Mouse (Mus musculus): ENCODE results near the gene Klf1.
A peak's percentile ranks its signal among the peaks of the same experiment; 100 is the strongest.

Gene Klf1

DNA sequence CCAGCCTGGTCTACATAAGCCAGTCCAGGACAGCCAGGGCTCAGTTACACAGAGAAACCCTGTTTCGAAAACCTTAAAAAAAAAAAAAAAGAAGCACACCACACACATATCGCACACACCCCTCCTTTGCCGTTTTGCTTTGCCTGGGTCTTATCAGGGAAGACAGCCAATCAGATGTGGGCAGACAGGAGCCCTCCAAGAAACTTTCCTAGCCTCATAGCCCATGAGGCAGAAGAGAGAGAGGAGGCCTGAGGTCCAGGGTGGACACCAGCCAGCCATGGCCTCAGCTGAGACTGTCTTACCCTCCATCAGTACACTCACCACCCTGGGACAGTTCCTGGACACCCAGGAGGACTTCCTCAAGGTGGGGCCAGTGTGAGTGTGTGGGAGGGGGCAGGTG is at the start of gene Klf1:
Gene Klf1 (plus strand): TSS at position 177 of the 400 bp plus-strand sequence.
- no peak for DNase-seq (ENCODE audit: low spot score)

DNA sequence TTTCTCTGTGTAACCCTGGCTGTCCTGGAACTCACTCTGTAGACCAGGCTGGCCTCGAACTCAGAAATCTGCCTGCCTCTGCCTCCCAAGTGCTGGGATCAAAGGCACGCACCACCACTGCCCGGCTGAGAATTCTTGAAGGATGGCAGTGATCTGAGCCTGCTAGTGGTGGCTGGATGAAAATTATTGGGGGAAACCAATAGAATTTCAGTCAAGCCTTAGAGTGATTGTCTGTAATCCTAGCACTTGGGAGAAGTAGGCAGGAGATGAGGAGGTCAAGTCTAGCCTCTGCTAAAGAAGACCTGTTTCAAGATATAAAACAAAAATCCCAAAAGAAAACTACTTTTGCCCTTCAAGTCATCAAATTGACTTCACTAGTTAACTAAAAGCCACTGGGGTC is 45.3 kb upstream of the Klf1 start:
- no peak for DNase-seq (ENCODE audit: low spot score)

DNA sequence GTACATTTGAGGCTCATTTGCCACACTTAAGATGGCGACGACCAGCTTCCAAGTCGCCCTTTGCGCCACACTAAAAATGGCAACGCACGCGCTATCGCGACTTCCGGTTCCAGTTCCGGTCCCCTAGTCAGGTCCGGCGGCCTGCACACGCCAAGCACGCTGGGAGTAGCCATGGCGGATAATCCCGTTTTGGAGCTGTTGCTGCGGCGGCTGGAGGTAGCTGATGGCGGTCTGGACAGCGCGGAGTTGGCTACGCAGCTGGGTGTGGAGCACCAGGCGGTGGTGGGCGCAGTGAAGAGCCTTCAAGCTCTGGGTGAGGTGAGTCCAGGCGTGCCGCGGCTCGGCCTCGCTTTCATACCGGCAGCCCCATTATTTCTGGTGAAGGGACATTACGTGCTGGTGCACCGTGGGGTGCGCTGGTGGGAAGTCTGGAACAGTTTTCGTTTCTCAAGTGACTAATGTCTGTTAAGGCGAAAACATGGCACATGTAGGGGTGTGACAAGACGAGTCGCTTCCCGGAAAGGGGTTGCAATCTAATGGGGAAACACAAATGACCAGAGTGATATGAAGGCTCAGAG is 44.8 kb upstream of the Klf1 start, which contains the start of gene Farsa:
Gene Farsa (plus strand): TSS at position 126 of the 578 bp plus-strand sequence.
- DNase-seq (ENCODE audit: low spot score): peak; percentile 71

DNA sequence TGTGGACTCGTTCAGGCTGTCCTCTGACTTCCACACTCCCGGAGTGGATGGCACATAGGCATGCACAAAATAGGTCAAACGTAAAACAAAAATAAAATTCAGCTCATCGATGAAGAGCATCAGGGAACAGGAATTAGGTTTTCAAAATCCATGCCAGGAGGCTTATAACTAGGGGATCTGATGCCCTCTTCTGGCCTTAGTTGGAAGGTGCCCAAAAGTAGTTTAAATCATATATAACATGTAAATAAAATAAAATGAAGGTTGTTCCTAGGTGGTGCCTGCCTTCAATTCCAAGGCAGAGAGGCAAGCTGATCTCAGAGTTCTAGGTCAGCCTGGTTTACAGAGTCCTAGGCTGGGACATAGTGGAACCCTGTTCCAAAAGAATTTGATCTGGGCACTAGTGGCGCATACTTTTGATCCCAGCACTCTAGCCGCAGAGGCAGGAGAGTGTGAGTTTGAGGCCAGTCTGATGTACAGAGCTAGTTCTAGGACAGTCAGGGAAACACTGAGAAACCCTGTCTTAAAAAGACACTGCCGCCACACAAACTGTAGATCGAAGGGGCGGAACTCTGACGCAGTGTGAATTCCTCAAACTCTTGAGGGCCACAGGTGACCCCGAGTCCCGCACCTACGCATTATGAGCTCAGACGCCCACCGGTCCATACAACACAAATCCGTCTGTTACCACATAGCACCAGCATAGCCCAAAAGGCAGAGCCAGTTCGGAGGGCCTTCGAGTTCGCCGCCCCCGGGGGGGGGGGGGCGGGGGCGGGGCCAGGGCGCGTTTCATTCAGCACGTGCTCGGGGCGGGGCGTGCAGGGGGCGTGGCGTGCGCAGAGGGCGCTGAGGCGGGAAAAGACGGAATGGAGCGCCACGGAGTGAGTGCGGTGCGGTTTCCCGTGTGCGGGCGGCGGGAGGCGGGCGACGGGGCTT is 30.1 kb upstream of the Klf1 start, which contains the start of gene Syce2:
Gene Syce2 (plus strand): TSS at position 736 of the 933 bp plus-strand sequence.
- no peak for DNase-seq (ENCODE audit: low spot score)

DNA sequence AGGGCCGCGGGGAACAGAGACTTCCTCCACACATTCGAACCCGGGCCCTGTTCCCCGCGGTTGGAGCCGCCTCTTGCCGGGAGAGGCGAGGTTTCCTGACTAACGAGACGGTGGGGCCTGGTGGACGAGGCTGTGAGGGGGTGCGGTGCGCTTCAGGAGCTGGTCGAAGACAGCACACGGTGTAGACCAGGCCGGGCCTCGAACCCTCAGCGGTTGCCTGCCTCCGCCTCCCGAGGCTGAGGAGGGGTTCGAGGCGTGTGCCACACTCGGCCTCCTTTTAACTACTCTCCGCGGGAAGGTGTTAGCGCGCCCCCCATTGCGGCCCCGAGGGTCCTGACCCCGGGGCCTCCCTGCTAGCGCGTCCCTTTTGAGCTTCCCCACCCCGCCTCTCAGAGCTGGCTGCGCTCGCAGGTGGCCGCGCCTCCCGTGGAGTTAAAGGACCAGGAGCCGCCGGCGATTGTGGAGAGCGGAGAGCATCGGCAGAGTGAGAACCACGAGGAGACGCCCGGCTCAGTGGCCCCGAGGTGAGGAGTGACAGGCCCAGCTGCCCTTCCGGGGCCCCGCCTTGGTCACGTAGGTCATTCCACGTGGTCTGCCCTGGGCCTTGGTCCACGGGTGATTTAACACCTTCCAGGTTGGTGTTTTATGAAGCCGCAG is 29.3 kb upstream of the Klf1 start:
- DNase-seq (ENCODE audit: low spot score): no peak

DNA sequence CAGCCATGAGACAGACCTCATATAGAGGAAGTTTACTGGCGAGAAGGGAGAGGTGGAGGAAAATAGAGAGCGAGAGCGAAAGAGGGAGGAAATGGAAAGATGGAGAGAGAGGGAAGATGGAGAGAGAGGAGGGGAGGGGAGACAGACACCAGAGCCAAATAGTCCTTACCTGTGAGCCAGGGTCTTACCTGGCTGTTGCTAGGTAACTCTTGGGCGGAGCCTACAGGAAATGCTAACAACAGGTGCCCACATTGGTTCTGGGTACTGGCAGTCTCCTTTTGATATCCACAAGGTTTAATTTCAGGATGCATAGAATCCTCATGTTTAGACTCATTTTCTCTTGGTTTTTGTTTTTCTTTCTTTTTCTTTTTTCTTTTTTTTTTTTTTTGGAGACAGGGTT is 28.7 kb upstream of the Klf1 start:
- DNase-seq (ENCODE audit: low spot score): no peak

DNA sequence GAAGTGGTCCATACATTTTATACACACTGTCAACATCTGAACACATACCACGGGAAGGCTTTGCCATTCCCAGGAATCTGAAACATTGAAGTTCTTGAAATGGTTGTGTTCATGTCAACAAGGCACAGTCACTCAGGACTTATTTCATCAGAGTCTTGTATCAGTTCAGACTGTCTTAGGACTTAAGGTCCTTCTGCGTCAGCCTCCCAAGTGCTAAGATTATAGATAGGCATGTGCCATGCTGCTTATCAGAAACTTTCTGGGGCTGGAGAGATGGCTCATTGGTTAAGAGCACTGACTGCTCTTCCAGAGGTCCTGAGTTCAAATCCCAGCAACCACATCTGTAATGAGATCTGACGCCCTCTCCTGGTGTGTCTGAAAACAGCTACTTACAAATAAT is 27.4 kb upstream of the Klf1 start:
- no peak for DNase-seq (ENCODE audit: low spot score)

DNA sequence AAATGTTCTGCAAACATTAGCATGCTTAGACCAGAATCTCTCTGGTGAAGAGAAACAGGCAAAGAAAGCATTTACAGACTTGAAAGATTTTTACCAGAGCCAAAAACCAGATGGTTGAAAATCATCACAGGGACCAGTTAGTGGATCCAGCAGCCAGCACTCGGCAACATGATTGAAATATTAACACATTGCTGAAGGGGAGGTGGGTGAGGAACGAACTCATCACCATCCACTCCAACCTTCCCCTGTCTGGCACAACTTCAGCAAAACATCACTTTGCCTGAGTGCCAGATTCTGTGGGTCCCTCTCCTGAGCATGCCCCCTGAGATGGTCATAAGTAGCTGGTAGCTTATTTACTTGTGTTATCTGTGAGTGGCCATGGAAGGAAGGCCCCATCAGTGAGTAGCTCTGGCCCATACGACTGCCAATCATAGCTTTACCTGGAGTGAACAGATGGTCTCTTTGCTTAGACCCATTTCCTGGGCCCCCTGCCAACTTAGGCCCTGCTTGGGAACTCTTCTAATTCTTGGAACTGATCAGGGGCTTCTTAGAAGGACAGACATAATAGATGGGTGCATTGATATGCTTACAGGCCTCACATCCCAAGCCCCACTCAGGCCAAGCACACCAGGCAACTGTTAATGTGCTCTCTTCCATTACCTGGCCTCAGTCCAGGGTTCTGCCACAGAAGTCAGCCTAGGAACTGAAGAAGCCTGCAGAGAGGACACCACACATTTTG is 24.3 kb upstream of the Klf1 start:
- no peak for DNase-seq (ENCODE audit: low spot score)

DNA sequence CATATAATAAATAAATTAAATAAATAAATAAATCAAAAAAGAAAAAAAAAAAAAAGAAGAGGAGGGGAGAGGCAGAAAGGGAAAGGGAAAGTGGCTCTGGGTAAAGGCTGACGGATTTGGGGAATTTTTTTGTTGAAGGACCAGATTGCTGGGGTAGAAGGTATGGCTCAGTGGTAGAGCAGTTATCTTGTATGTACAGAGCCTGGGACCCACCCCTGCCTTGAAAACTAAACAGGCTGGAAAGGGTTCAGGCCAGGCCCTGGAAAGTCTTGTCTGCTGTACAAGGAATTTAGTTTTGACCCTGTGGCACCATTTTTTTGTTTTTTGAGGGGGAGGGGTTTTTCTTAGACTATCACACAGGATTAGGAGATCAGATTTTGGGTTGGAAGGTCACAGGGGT is 22.8 kb upstream of the Klf1 start:
- no peak for DNase-seq (ENCODE audit: low spot score)

DNA sequence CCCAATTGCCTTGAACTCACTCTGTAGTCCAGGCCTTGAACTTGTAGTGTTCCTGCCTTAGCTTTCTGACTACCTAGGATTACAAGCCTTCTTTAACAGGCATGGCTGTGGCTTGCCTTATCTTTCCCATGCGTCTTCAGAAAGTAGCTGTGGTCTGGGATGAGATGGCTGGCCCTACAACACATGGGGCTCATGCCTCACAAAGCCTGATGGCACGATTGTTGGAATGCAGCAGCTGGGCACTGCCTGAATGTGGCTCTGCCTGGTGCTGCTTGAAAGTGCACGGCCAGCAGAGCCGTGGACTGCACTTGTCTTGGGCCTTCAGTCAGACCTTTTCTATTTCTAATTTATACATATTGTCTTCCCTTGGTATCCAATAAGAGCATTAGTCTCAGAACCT is 17.0 kb upstream of the Klf1 start:
- no peak for DNase-seq (ENCODE audit: low spot score)

DNA sequence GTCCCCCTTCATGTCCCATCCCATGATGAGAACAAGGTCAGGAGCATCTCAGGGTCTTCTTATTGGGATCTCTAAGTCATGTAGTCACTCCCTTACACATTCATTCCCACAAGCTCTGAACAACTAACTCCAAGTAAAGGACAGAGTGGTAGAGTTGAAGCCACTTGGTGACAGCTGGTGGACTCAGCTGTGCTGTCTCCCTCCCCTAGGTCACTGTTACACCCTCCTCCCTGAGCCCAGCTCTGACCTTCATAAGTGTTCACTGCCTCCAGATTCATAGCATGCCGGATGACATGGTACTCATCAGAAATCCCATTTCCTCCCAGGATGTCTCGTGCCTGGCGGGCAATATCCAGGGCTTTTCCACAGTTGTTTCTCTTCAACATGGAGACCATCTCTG is 13.4 kb upstream of the Klf1 start:
- DNase-seq (ENCODE audit: low spot score): no peak

DNA sequence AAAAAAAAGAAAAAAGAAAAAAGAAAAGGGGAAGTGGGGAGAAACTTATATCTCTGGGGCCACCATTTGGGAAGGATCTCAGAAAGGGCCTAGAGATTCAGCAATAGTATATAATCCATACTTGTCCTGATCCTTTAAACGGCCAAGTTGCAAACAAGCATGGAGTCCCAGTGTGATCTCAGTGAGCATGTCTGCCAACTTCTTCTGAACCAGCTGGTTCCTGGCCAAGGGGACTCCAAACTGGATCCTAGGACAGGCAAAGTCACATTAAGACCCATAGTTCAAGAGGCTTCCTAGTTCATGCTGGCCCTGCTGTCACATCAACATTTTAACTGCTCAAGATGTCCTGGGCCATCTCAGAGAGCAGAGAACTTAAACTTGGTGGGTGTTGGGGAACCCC is 12.6 kb upstream of the Klf1 start:
- no peak for DNase-seq (ENCODE audit: low spot score)

DNA sequence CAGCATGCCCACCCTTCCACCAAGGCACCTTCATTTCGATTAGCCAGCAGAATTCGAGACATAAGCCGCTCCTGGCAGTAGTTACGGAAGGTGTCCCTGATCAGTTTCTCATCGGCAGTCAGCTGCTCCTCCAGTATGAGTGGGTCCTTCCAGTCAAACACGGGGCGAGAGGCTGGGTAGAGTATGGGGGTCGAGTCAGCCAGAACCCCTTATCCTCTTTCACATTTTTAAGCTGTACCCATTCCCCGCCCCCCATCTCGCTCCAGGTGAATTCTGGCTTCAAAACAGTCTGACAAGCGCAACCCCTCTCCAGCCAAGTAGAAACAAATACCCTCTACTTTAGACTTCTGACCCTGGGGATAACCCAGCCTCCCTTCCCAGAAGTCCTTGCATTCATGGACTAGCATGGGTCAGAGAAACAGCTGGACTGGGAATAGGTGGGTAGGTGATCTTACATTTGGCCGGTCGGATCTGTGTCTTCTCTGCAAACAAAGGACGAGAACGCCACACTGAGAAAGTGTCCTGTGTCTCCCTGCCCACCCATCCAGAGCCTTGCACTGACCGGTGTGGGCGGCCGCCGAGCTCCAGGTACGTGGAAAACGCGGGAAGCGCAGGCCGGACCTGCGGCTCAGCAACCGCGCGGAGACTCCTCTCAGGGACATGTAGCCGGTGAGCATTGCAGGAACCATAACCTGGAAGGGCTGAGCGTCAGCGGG is 8.6 kb upstream of the Klf1 start:
- no peak for DNase-seq (ENCODE audit: low spot score)

DNA sequence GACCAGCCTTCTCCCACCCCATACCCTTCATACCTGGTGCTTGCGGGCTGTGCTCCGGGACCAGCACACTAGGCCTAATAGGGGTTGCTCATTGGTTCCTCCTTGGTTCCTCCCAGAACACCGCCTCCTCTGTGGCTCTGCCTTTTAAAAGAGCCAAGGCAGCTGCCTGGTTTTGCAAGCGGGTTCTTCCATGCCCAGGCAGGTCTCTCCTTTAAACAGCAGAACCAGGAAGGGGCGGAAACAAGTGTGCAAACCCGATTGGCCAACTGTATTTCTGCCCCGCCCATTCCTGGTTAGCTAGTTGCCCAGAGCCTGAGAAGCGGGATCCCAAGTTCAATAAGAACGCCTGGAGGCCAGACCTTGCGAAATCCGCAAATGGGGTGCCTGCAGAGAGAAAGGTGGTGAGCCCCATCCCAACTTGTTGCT is 8.0 kb upstream of the Klf1 start, which contains the start of gene Gcdh:
Gene Gcdh (minus strand): TSS at position 213 of the 426 bp plus-strand sequence.
- DNase-seq (ENCODE audit: low spot score): peak; percentile 51

DNA sequence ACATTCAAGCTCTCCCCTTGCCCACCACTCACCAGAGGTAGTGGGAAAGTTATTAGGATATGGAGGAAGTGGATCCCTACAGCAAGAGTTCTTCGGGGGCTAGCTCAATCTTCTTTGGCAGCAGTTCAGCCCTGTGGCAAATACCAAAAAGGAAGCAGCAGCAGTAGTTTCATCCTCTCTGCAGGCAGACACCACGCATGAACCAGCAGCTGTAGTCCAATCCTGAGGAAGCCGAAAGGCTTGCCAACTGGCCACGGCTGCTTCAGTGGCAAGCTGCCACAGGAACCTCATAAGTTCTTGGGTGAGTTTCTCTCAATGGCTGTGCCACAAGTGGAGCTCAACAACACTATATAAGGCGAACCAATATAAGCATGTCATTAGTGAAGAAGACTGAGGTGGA is 5.8 kb upstream of the Klf1 start:
- no peak for DNase-seq (ENCODE audit: low spot score)

DNA sequence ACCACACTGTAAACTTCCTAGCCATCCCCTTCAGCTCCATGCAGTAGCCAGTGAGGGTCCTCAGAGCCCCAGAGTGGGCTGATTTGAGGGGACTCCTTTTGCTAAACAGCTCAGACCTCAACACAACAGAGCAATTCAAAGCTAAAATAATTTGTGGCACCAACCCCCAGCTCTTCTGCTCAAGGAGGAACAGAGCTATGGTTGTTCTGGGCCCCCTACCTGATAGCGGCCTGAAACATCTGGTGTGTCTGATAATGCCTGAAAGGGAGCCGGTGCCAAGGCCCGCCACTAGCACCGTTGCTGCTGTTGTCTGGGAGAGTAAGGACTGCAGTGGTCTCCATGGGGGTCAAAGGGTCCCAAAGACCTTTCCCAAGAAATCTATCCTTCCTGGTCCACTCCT is 657 bp upstream of the Klf1 start:
- no peak for DNase-seq (ENCODE audit: low spot score)

DNA sequence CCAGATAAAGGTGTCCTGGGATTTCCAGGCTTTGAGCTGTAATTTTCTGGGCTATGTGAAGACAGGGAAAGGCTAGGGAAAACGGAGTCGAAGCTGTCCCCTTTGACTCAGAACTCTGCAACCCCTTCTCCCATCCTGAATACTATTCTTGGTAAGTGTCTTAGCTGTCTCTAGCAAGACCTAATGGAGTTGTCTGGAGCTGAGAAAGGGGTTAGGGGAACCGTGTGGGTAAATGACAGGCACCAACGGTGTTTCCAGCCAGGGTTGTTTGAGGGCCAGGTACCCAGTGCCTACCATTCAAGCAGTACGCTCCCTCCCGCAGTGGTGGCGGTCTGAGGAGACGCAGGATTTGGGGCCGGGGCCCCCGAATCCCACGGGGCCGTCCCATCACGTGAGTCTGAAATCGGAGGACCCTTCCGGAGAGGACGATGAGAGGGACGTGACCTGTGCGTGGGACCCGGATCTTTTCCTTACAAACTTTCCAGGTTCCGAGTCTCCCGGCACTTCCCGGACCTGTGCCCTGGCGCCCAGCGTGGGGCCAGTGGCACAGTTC is 715 bp downstream of the Klf1 start:
- DNase-seq (ENCODE audit: low spot score): no peak

DNA sequence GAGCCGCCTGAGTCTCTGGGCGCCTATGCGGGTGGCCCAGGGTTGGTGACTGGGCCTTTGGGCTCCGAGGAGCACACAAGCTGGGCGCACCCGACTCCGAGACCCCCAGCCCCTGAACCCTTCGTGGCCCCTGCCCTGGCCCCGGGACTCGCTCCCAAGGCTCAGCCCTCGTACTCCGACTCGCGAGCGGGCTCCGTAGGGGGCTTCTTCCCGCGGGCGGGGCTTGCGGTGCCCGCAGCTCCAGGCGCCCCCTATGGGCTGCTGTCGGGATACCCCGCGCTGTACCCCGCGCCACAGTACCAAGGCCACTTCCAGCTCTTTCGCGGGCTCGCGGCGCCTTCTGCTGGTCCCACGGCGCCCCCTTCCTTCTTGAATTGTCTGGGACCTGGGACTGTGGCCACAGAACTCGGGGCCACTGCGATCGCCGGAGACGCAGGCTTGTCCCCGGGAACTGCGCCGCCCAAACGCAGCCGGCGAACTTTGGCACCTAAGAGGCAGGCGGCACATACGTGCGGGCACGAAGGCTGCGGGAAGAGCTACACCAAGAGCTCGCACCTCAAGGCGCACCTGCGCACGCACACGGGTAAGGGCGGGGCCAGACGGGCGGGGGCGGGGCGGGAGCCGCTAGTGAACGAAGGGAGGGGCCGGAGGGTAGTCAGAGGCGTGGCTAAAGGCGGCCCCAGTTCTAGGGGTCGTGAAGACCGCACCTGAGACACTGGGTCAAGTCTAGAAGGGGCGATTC is 1.4 kb downstream of the Klf1 start:
- peak; percentile 79 for DNase-seq (ENCODE audit: low spot score)

DNA sequence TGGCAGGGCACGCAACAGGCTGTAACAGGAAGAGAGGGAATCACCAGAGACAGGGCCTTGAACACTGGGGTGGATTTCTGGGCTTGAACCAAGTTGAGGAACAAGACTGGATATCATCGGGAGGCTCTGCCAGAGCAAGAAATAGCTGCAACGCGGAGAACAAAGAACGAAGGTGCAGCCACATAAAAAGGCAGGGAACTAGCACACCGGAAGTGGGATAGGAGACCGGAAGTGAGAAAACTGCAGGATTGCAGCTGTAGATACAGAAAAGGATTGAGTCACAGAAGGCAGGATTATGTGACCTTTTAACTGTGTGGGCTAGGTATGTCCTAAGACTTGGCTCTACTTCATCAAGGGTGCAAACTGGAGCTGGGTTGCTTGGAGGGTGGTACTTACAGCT is 2.6 kb downstream of the Klf1 start:
- DNase-seq (ENCODE audit: low spot score): no peak

DNA sequence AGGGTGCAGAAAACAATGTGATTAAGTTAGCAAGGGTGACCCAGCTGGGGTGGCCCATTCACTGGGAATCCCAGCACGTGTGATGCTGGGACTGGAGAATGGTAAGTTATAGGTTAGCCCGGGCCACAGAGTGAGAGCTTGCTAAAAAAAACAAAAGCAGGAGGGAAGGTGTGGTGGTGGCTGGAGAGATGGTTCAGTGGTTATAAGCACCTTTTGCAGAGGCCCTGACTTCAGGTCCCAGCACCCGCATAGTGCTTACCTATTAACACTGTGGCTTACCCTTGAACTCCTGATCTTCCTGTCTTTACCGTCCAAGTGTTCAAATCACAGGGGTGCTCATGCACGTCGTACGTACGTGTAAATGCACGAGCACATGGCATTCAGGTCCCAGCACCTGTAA is 5.3 kb downstream of the Klf1 start:
- no peak for DNase-seq (ENCODE audit: low spot score)

All from urinary bladder, postnatal 10 days (tissue).